7 mouse cellular contexts compared by ENCODE assay signal in genomic region chr5:134678827-134679546, GRCm38 (mm10). TPM values are rescaled to one million over a fixed set of nuclear protein-coding genes. Genes with fewer than 3 reads are reported as not detected.
DNase-seq lines count a peak whose midpoint lies in the region; ATAC-seq and TF ChIP-seq lines count a peak whose summit lies in the region.

No protein-coding gene starts in this region.

- H3K9ac ChIP-seq in midbrain, embryonic 16.5 days (ENCODE audit: low read depth, low read length), result no peak overlapping the region
- H3K9ac ChIP-seq in midbrain, postnatal 0 days (replicated peaks; ENCODE audit: low read length, poor library complexity, severe bottlenecking), result no peak overlapping the region
- H3K9ac ChIP-seq in stomach, embryonic 15.5 days, result no peak overlapping the region

- peaks cover 15% of the 10 kb centered on the region for H3K4me1 ChIP-seq in midbrain, embryonic 16.5 days (ENCODE audit: control insufficient read depth, insufficient read depth, low read length)
- H3K4me1 ChIP-seq in midbrain, postnatal 0 days (ENCODE audit: insufficient read depth, low read length), result 0 out of 2 replicates have a peak, but pooled peaks cover 4% of the 10 kb centered on the region
- H3K4me1 ChIP-seq in stomach, embryonic 15.5 days, result peaks cover 40% of the 10 kb centered on the region

- H3K36me3 ChIP-seq in midbrain, embryonic 16.5 days (ENCODE audit: control insufficient read depth, insufficient read depth, low read length), result peaks cover 5% of the 10 kb centered on the region
- peaks cover 16% of the 10 kb centered on the region for H3K36me3 ChIP-seq in midbrain, postnatal 0 days (ENCODE audit: insufficient read depth, low read length)
- H3K36me3 ChIP-seq in stomach, embryonic 15.5 days, result no peaks in the 10 kb centered on the region

- H3K9me3 ChIP-seq in midbrain, embryonic 16.5 days (replicated peaks; ENCODE audit: control insufficient read depth, low read length, poor library complexity, severe bottlenecking), result no peaks in the 10 kb centered on the region
- H3K9me3 ChIP-seq in midbrain, postnatal 0 days (ENCODE audit: low read length), result no peaks in the 10 kb centered on the region
- no peaks in the 10 kb centered on the region for H3K9me3 ChIP-seq in stomach, embryonic 15.5 days

- DNase-seq in midbrain, postnatal 0 days (ENCODE audit: low spot score), result no peak
- DNase-seq in heart, adult 9 months (ENCODE audit: low spot score in 2 of 2), result peak; percentile 50 to 65
- DNase-seq in kidney, postnatal 10 days, result peak; percentile 44
- DNase-seq in right cerebral cortex, postnatal 14 days, result no peak
- DNase-seq in cerebellum, adult 11 months, result no peak

- no peak for TF ChIP-seq CTCF in midbrain, postnatal 0 days (IDR thresholded peaks at IDR 0.05)

- no peaks in the 10 kb centered on the region for H3K27me3 ChIP-seq in midbrain, embryonic 16.5 days (ENCODE audit: control insufficient read depth, insufficient read depth, low read depth, low read length)
- H3K27me3 ChIP-seq in midbrain, postnatal 0 days (ENCODE audit: insufficient read depth, low read length), result no peaks in the 10 kb centered on the region
- no peaks in the 10 kb centered on the region for H3K27me3 ChIP-seq in stomach, embryonic 15.5 days (replicated peaks)

- no peak overlapping the region for H3K4me3 ChIP-seq in midbrain, embryonic 16.5 days (ENCODE audit: low read depth, low read length)
- H3K4me3 ChIP-seq in midbrain, postnatal 0 days (ENCODE audit: low read depth, low read length), result no peak overlapping the region
- no peak overlapping the region for H3K4me3 ChIP-seq in stomach, embryonic 15.5 days (replicated peaks)

- H3K4me2 ChIP-seq in midbrain, embryonic 16.5 days (ENCODE audit: low read length), result no peak overlapping the region
- H3K4me2 ChIP-seq in midbrain, postnatal 0 days (ENCODE audit: low read depth, low read length, poor library complexity, severe bottlenecking), result no peak overlapping the region
- H3K4me2 ChIP-seq in stomach, embryonic 15.5 days, result no peak overlapping the region

- 61% methylated on average over 8 of the region's 8 CpGs for WGBS in midbrain, embryonic 16.5 days
- WGBS in midbrain, postnatal 0 days, result 62% methylated on average over 8 of the region's 8 CpGs
- 61% methylated on average over 8 of the region's 8 CpGs for WGBS in stomach, embryonic 15.5 days

- no peak for ATAC-seq in midbrain, embryonic 16.5 days
- ATAC-seq in midbrain, postnatal 0 days (ENCODE audit: low FRiP score), result no peak
- ATAC-seq in stomach, embryonic 15.5 days (ENCODE audit: insufficient read depth, low FRiP score, low read depth), result 0 out of 2 replicates have a peak, but pooled peaks have one; percentile 28

- 0 out of 2 replicates have a peak overlapping the region, but pooled peaks have one; percentile 5 for H3K27ac ChIP-seq in midbrain, embryonic 16.5 days (ENCODE audit: low read length)
- no peak overlapping the region for H3K27ac ChIP-seq in midbrain, postnatal 0 days (ENCODE audit: low read depth, low read length)
- H3K27ac ChIP-seq in stomach, embryonic 15.5 days, result peak overlapping the region; percentile 26; the same call in 1 of the 2 replicates

RNA-seq across cellular contexts. Expression of gene Limk1, which starts 9.4 kb away (rescaled TPM):
- polyA plus RNA-seq in midbrain, embryonic 16.5 days (2015; fragmentation: Nextera tagmentation; extraction: Ambion mirVana), result 17.8 and 20.1 TPM in 2 replicates
- total RNA-seq in midbrain, postnatal 0 days (2014; rRNA removed), result 72.9 and 76.5 TPM in 2 replicates
- polyA plus RNA-seq in midbrain, postnatal 0 days (2015; fragmentation: Nextera tagmentation; extraction: Ambion mirVana), result 15.5 and 16.7 TPM in 2 replicates
- 5.9 TPM in 2 replicates for polyA plus RNA-seq in stomach, embryonic 15.5 days (2015; fragmentation: Nextera tagmentation; extraction: Ambion mirVana)

RNA-seq across cellular contexts. Expression of gene Eif4h, which starts 39.7 kb away (rescaled TPM):
- polyA plus RNA-seq in midbrain, embryonic 16.5 days (2015; fragmentation: Nextera tagmentation; extraction: Ambion mirVana), result 321 and 329 TPM in 2 replicates
- total RNA-seq in midbrain, postnatal 0 days (2014; rRNA removed), result 424 and 435 TPM in 2 replicates
- polyA plus RNA-seq in midbrain, postnatal 0 days (2015; fragmentation: Nextera tagmentation; extraction: Ambion mirVana), result 302 and 311 TPM in 2 replicates
- 415 and 416 TPM in 2 replicates for polyA plus RNA-seq in stomach, embryonic 15.5 days (2015; fragmentation: Nextera tagmentation; extraction: Ambion mirVana)

Comparison
In these comparisons a context has a peak if more than half of its experiments do, and no peak if none do; other contexts are left out.
1. DNase-seq: peak in heart, adult 9 months (2 of 2) and kidney, postnatal 10 days (single experiment); none in midbrain, postnatal 0 days (single experiment), right cerebral cortex, postnatal 14 days (single experiment) and cerebellum, adult 11 months (single experiment).